Mouse (Mus musculus) limb, embryonic 14.5 days (tissue): Measurements from ENCODE around the gene Osm. TPM values are rescaled to one million over a fixed set of nuclear protein-coding genes. Genes with fewer than 3 reads are reported as not detected.

Source experiments
- ATAC-seq: fragments of 200-750 bp; cut with Nextera tagmentation; 2 replicates; pipeline ENCODE4 v1.8.0; 2017; ENCODE audit warnings: low read depth, moderate number of reproducible peaks, moderate TSS enrichment; ENCODE audit not compliant: low FRiP score
- DNase-seq: peaks from one replicate; pipeline ENCODE4 v3.0.0-alpha.2; 2015; ENCODE audit warnings: low spot score
- H3K27ac ChIP-seq: fragments of 300-500 bp; sonication (generic); replicated peaks from 2 replicates; pipeline ENCODE4 v1.5.1; 2014; ENCODE audit warnings: low read depth, mild to moderate bottlenecking, low read length, moderate library complexity, mixed read lengths
- H3K27me3 ChIP-seq: fragments of 300-500 bp; sonication (generic); 2 replicates; pipeline ENCODE4 v1.6.1; 2014; ENCODE audit warnings: low read length, mixed read lengths; ENCODE audit not compliant: control insufficient read depth, insufficient read depth
- H3K36me3 ChIP-seq: fragments of 300-500 bp; sonication (generic); 2 replicates; pipeline ENCODE4 v1.6.1; 2014; ENCODE audit warnings: mild to moderate bottlenecking, low read length, moderate library complexity, mixed read lengths; ENCODE audit not compliant: control insufficient read depth, insufficient read depth
- H3K4me1 ChIP-seq: fragments of 300-500 bp; sonication (generic); 2 replicates; pipeline ENCODE4 v1.6.1; 2014; ENCODE audit warnings: antibody characterized with exemption, low read length, mixed read lengths; ENCODE audit not compliant: control insufficient read depth, insufficient read depth
- H3K4me2 ChIP-seq: fragments of 300-500 bp; sonication (generic); replicated peaks from 2 replicates; pipeline ENCODE4 v1.6.1; 2014; ENCODE audit warnings: low read depth, mild to moderate bottlenecking, low read length, moderate library complexity; ENCODE audit not compliant: severe bottlenecking
- H3K4me3 ChIP-seq: fragments of 300-500 bp; sonication (generic); replicated peaks from 2 replicates; pipeline ENCODE4 v1.5.1; 2014; ENCODE audit warnings: low read length
- H3K9ac ChIP-seq: fragments of 300-500 bp; sonication (generic); 2 replicates; pipeline ENCODE4 v1.6.1; 2014; ENCODE audit warnings: mild to moderate bottlenecking, low read depth, low read length, moderate library complexity; ENCODE audit not compliant: severe bottlenecking
- H3K9me3 ChIP-seq: fragments of 300-500 bp; sonication (generic); 2 replicates; pipeline ENCODE4 v1.6.1; 2016; ENCODE audit warnings: low read length; ENCODE audit not compliant: control insufficient read depth
- POLR2A ChIP-seq: fragments of 200-500 bp; IDR thresholded peaks from 2 replicates; pipeline ENCODE4 v1.8.0; 2012; ENCODE audit warnings: inconsistent platforms, mild to moderate bottlenecking, moderate library complexity, borderline replicate concordance; ENCODE audit not compliant: insufficient read depth, insufficient read length; ENCODE audit errors: extremely low read depth
- WGBS: fragments of 180-500 bp; shearing (Covaris S2); extraction: QIAGEN DNeasy Blood & Tissue Kit; methylation state at CpG from one replicate; pipeline ENCODE4 v1.1.7; 2014; 5-methylcytosine and 5-hydroxymethylcytosine counted together
- polyA plus RNA-seq, 2 experiments: library from polyadenylated mRNA; depleted of rRNA in 1 of 2; stranded (reverse) in 1 of 2; unstranded in 1 of 2; fragments of >200 nt; fragmentation: Nextera tagmentation in 1 of 2; extraction: Ambion mirVana in 1 of 2; gene quantifications; 2 replicates each; pipeline versions ENCODE4 v1.2.1 to v1.2.3; 2012 to 2014

Gene Osm
- polyA plus RNA-seq, 2 experiments: 0.18 to 0.26 TPM

DNA sequence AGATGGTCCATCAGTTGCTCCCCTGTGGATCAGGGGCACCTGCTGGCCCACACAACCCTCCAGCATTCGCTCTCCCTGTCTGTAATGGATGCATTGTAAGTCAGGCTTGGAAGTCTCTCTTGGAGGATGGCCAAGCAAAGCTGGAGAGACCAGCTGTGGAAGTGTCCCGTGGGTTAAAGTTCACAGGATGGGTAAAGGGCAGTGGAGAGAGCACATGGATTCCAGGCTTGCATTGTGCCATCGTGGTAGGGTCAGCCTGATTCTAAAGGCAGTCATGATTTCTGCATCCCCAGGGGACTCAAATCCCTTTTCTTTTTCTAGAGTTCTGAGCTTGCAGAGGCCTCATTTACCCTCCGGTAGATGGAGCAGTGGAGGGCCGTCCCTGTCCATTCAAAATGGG lies 21.5 kb downstream of the Osm start:
- no peaks in the 10 kb centered on the region for H3K27me3 ChIP-seq
- no peak overlapping the region for H3K4me2 ChIP-seq
- 67% methylated on average over 5 of the region's 5 CpGs for WGBS
- no peak overlapping the region for H3K9ac ChIP-seq
- TF ChIP-seq POLR2A: no peak
- ATAC-seq (no peak), DNase-seq (no peak)
- H3K36me3 ChIP-seq: no peaks in the 10 kb centered on the region
- H3K4me3 ChIP-seq: no peak overlapping the region
- peaks cover 31% of the 10 kb centered on the region for H3K4me1 ChIP-seq
- no peak overlapping the region for H3K27ac ChIP-seq
- H3K9me3 ChIP-seq: no peaks in the 10 kb centered on the region

DNA sequence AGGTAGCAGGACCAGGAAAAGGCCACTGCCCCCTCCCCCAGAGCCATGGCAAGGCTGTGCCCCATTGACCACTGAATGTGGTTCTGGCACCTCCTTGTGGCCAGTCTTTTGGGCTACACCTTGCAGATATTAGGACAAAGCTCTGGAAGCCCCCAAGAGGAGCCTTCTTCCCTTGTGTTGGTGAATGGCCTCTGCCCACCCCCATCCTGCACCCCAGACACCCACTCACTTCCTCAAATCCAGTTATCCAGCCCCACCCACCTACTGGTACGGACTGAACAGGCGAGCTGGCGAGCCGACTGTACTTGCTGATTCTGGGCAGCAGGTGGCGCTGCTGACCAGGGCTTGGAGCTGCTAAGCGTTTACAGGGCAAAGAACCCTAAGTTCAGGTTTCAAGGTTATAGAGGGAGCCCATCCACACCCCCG lies 22.4 kb downstream of the Osm start:
- TF ChIP-seq POLR2A: no peak
- Histone ChIP-seq H3K36me3 (no peaks in the 10 kb centered on the region), H3K27me3 (no peaks in the 10 kb centered on the region), H3K9me3 (no peaks in the 10 kb centered on the region), H3K4me2 (peak overlapping the region; percentile 42; the same call in 1 of the 2 replicates), H3K9ac (no peak overlapping the region), H3K4me3 (no peak overlapping the region), H3K4me1 (peaks cover 40% of the 10 kb centered on the region), H3K27ac (no peak overlapping the region)
- under 1% methylated on average over 7 of the region's 7 CpGs for WGBS
- ATAC-seq: peak; percentile 45; the same call in 1 of the 2 replicates
- peak; percentile 73 for DNase-seq

DNA sequence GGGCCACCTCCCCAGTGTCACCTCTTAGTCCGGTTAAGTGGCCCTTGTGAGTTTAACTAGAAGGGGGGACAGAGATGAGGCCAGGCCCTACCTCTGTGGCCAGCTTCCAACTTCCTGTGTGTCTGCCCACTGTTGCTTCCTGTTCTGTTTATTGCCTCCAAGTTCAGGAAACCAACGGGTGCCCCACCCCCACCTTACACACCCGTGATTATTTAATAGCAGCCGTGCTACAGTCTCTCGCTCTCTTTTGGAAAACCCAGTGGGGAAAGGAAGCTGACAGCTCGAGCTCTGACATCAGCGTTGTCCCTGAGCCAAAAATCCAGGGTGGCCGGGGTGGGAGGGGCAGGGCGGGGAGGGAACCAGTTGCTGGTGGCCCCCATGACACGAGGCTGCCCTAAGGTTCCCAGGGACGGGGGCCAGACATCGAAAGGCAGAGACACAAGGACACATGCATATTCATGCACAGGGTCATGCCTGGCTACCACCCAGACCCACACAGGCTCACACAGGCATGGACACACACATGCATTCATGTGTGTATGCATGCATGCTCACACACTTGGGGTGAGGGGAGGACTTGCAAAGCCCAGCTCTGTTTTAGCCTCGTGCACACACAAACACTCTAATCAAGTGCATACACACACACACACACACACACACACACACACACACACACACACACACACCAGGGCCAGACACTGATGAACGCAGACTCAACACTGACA lies 24.4 kb downstream of the Osm start:
- no peaks in the 10 kb centered on the region for H3K9me3 ChIP-seq
- no peaks in the 10 kb centered on the region for H3K36me3 ChIP-seq
- DNase-seq (peak; percentile 52), ATAC-seq (no peak; the same call in 1 of the 2 replicates)
- peak overlapping the region; percentile 15; the same call in 1 of the 2 replicates for H3K4me2 ChIP-seq
- H3K27me3 ChIP-seq: peaks cover 8% of the 10 kb centered on the region; the same call in 1 of the 2 replicates
- no peak for TF ChIP-seq POLR2A
- H3K4me3 ChIP-seq: no peak overlapping the region
- peaks cover 40% of the 10 kb centered on the region for H3K4me1 ChIP-seq
- 27% methylated on average over 14 of the region's 14 CpGs for WGBS
- no peak overlapping the region for H3K27ac ChIP-seq
- H3K9ac ChIP-seq: 0 out of 2 replicates have a peak overlapping the region, but pooled peaks have one; percentile 7

DNA sequence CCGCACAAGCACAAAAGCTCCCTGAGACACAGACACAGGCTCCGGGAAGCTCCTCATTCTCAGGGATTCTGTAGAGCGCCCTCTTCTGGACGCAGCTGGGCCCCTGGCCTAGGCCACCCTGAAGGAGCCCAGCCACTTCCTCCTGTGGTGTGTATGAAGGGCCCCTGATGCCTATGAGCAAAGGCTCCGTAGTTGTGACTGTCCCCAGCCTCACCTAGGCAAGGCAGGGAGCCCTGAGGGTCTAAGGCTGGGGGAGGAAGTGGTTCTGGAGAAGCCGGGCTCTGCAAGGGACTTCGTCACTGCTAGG lies 24.9 kb downstream of the Osm start:
- H3K4me3 ChIP-seq: no peak overlapping the region
- H3K4me2 ChIP-seq: no peak overlapping the region
- no peaks in the 10 kb centered on the region for H3K36me3 ChIP-seq
- ATAC-seq (no peak), DNase-seq (no peak)
- H3K9me3 ChIP-seq: no peaks in the 10 kb centered on the region
- peaks cover 40% of the 10 kb centered on the region for H3K4me1 ChIP-seq
- no peak overlapping the region for H3K27ac ChIP-seq
- peaks cover 13% of the 10 kb centered on the region; the same call in 1 of the 2 replicates for H3K27me3 ChIP-seq
- WGBS: 57% methylated on average over 7 of the region's 7 CpGs
- H3K9ac ChIP-seq: 0 out of 2 replicates have a peak overlapping the region, but pooled peaks have one; percentile 7
- TF ChIP-seq POLR2A: no peak

DNA sequence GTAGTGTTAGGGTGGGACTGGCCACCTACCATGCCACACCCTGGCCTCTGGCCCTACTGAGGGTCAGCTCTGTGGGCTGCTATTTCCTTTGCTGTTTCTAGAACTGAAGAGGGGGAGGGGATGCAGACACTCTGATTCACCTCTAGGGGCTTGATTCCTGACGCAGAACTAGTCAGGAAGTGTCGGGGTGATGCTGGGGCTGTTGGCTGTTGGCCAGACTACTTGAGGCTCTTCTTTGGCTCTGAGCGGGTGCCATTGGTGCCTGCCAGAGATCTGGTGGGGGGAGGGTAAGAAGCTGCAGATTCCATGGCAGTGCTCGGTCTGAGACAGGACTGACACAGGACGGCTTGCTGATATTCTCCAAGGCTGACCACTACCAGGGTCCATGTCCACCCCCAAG lies 25.7 kb downstream of the Osm start:
- Histone ChIP-seq H3K9me3 (no peaks in the 10 kb centered on the region), H3K27me3 (peaks cover 19% of the 10 kb centered on the region), H3K4me1 (peaks cover 40% of the 10 kb centered on the region), H3K9ac (no peak overlapping the region), H3K4me2 (no peak overlapping the region), H3K27ac (no peak overlapping the region), H3K36me3 (no peaks in the 10 kb centered on the region), H3K4me3 (no peak overlapping the region)
- ATAC-seq: no peak
- WGBS: 19% methylated on average over 5 of the region's 5 CpGs
- no peak for TF ChIP-seq POLR2A
- DNase-seq: peak; percentile 57
